Mouse (Mus musculus): ENCODE results near the gene Rmi2. TPM values are rescaled to one million over a fixed set of nuclear protein-coding genes. Genes with fewer than 3 reads are reported as not detected.
"Not testable (repeated sequence)": the region's sequence is repeated elsewhere in the genome, so short reads cannot be mapped to it uniquely, and the experiment has no call there.

The Rmi2 gene
- polyA plus RNA-seq, 1 experiment from 2014 or later: 0.46 TPM

DNA sequence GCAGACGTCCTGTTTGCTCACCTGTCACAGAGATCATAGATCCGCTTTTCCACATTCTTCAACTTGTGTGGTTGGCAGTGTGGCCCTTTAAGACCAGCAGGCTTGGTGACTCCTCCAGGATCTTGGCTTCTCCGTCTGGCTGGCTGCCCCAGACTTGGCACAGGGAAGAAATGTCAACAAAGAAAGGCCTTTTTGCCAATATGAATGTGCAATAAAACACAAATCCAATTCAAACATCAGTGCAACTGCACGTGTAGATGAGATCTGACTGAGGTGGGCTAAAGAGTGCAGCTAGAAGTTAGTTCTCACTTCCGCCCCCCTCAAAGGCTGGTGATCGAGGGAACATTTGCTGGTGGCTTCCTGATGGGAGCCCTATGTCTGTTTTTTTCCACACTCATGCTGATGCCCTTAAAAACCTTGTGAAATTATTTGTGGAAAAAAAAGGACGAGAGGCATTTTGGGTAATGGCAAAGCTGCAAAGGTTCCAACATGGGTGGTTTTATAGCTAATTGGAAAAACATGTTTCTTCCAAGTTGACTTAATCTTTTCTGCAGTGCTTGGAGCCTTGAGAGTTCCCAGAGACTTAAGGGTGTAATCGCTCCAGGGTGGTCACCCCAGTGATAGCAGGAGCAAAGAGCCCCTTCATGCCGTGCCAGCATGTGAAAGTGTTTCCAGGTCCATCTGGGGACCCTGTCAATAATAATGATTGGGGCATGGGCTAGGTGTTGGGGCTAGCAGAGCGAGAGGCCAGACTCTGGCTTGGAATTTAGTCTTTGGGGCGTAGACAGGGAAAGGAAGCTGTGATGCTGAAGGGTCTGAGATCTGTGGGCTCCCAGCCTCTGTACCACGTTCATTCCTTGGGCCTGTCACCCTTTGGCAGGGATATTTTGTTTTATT, 15.4 kb downstream of the Rmi2 start:
- H3K9ac ChIP-seq (replicated peaks; ENCODE audit: low read length): no peak overlapping the region
- DNase-seq (no peak), ATAC-seq (ENCODE audit: low FRiP score, low TSS enrichment) (no peak)
- no peaks in the 10 kb centered on the region for H3K9me3 ChIP-seq (ENCODE audit: control insufficient read depth, low read length)
- H3K4me3 ChIP-seq (replicated peaks; ENCODE audit: low read depth, low read length): no peak overlapping the region
- H3K4me1 ChIP-seq (ENCODE audit: control insufficient read depth, insufficient read depth, low read length): no peaks in the 10 kb centered on the region
- H3K27ac ChIP-seq (replicated peaks; ENCODE audit: low read depth, low read length): no peak overlapping the region
- no peaks in the 10 kb centered on the region for H3K36me3 ChIP-seq (ENCODE audit: control insufficient read depth, insufficient read depth, low read length)
- WGBS: 80% methylated on average over 12 of the region's 12 CpGs
- no peaks in the 10 kb centered on the region for H3K27me3 ChIP-seq (ENCODE audit: control insufficient read depth, insufficient read depth, low read length)
- H3K4me2 ChIP-seq (ENCODE audit: low read length): no peak overlapping the region

DNA sequence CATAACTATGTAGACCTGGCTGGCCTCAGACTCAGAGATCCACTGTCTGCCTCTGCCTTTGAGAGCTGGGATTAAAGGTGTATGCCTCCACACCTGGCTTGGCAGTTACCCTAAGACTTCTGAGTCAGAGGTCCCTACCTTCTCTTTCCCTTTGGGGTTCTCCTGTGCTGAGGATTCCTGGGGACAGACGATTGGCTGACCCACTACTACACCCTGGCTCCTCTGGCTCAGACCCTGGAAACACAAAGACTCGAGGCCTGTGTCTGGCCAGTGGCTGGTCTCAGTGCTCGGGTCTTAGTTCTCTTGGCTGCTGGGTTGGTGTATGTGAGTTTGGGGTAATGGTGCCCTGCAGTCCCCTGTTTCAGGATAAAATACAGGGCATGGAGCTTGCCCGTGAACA, 16.0 kb downstream of the Rmi2 start:
- Histone ChIP-seq H3K36me3 (ENCODE audit: control insufficient read depth, insufficient read depth, low read length) (no peaks in the 10 kb centered on the region), H3K27ac (replicated peaks; ENCODE audit: low read depth, low read length) (no peak overlapping the region), H3K9me3 (ENCODE audit: control insufficient read depth, low read length) (no peaks in the 10 kb centered on the region), H3K4me3 (replicated peaks; ENCODE audit: low read depth, low read length) (no peak overlapping the region), H3K4me1 (ENCODE audit: control insufficient read depth, insufficient read depth, low read length) (no peaks in the 10 kb centered on the region), H3K27me3 (ENCODE audit: control insufficient read depth, insufficient read depth, low read length) (no peaks in the 10 kb centered on the region), H3K4me2 (ENCODE audit: low read length) (no peak overlapping the region), H3K9ac (replicated peaks; ENCODE audit: low read length) (no peak overlapping the region)
- ATAC-seq (ENCODE audit: low FRiP score, low TSS enrichment) (no peak), DNase-seq (no peak)
- WGBS: 20% methylated on average over 4 of the region's 4 CpGs

DNA sequence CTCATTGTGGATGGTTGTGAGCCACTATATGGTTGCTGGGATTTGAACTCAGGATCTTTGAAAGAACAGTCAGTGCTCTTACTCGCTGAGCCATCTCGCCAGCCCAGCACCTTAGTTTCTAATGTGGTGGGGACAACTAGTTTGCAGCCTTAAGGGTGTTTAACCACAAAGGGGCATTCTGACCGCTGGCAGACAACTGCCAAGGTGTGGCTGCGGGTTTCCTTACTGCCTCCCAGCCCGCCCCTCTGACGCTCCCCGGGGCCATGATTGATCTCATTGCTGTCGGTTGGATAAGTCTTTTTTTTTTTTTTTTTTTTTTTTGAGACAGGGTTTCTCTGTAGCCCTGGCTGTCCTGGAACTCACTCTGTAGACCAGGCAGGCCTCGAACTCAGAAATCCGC, 17.4 kb downstream of the Rmi2 start:
- H3K4me1 ChIP-seq (ENCODE audit: control insufficient read depth, insufficient read depth, low read length); H3K9me3 ChIP-seq (ENCODE audit: control insufficient read depth, low read length); H3K4me2 ChIP-seq (ENCODE audit: low read length); DNase-seq; H3K4me3 ChIP-seq (replicated peaks; ENCODE audit: low read depth, low read length); H3K9ac ChIP-seq (replicated peaks; ENCODE audit: low read length); H3K36me3 ChIP-seq (ENCODE audit: control insufficient read depth, insufficient read depth, low read length); H3K27me3 ChIP-seq (ENCODE audit: control insufficient read depth, insufficient read depth, low read length); ATAC-seq (ENCODE audit: low FRiP score, low TSS enrichment); H3K27ac ChIP-seq (replicated peaks; ENCODE audit: low read depth, low read length): not testable (repeated sequence)
- WGBS: 94% methylated on average over 10 of the region's 10 CpGs

DNA sequence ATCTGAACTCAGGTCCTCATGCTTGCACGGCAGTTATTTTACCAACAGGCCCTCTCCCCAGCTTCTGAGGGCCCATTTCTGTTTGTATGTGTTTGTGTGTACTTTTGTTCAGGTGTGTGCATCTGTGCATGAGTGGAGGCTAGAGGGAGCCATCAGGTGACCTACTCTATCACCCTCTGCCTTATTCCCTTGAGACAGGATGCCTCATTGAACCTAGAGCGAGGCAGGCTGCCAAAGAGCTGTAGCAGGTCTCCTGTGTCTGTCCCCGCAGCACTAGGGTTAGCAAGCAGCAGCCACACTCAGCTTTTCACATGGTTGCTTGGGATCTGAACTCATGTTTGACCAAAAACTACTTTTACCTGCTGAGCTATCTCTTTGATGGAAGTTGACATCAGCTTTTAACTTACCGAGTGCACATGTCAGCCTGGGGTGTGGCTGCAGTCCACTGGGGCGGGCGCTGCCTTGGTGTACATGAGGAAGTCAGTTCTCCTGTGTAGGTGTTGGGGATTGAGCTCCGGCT, 24.9 kb downstream of the Rmi2 start:
- 96% methylated on average over 7 of the region's 7 CpGs for WGBS
- H3K4me3 ChIP-seq (replicated peaks; ENCODE audit: low read depth, low read length): no peak overlapping the region
- no peak overlapping the region for H3K9ac ChIP-seq (replicated peaks; ENCODE audit: low read length)
- no peak overlapping the region for H3K4me2 ChIP-seq (ENCODE audit: low read length)
- no peaks in the 10 kb centered on the region for H3K9me3 ChIP-seq (ENCODE audit: control insufficient read depth, low read length)
- H3K36me3 ChIP-seq (ENCODE audit: control insufficient read depth, insufficient read depth, low read length): no peaks in the 10 kb centered on the region
- no peak overlapping the region for H3K27ac ChIP-seq (replicated peaks; ENCODE audit: low read depth, low read length)
- no peak for ATAC-seq (ENCODE audit: low FRiP score, low TSS enrichment)
- H3K27me3 ChIP-seq (ENCODE audit: control insufficient read depth, insufficient read depth, low read length): no peaks in the 10 kb centered on the region
- no peak for DNase-seq
- H3K4me1 ChIP-seq (ENCODE audit: control insufficient read depth, insufficient read depth, low read length): no peaks in the 10 kb centered on the region

DNA sequence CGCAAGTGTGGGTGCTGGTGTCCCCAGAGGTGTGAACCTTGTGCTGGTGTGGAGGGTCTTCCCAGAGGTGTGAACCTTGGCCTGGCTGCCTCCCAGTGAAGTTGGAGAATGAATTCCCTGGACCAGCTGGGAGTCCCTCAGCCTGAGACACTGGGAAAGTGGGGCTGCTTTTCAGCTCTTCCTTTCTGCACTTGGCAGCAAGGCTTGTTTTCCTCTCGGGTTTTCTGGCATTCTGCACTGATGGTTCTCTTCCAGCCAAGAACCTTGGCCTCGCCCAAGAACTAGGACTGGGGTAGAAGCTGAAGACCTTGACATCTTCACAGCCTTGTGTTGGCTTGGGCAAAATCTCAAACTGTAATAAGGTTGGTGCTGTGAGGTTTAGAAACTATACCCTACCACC, 26.5 kb downstream of the Rmi2 start:
- H3K36me3 ChIP-seq (ENCODE audit: control insufficient read depth, insufficient read depth, low read length): no peaks in the 10 kb centered on the region
- WGBS: 82% methylated on average over 3 of the region's 3 CpGs
- H3K9ac ChIP-seq (replicated peaks; ENCODE audit: low read length): no peak overlapping the region
- H3K9me3 ChIP-seq (ENCODE audit: control insufficient read depth, low read length): no peaks in the 10 kb centered on the region
- H3K4me1 ChIP-seq (ENCODE audit: control insufficient read depth, insufficient read depth, low read length): no peaks in the 10 kb centered on the region
- H3K27ac ChIP-seq (replicated peaks; ENCODE audit: low read depth, low read length): no peak overlapping the region
- no peaks in the 10 kb centered on the region for H3K27me3 ChIP-seq (ENCODE audit: control insufficient read depth, insufficient read depth, low read length)
- ATAC-seq (ENCODE audit: low FRiP score, low TSS enrichment): no peak
- no peak overlapping the region for H3K4me2 ChIP-seq (ENCODE audit: low read length)
- H3K4me3 ChIP-seq (replicated peaks; ENCODE audit: low read depth, low read length): no peak overlapping the region
- no peak for DNase-seq

DNA sequence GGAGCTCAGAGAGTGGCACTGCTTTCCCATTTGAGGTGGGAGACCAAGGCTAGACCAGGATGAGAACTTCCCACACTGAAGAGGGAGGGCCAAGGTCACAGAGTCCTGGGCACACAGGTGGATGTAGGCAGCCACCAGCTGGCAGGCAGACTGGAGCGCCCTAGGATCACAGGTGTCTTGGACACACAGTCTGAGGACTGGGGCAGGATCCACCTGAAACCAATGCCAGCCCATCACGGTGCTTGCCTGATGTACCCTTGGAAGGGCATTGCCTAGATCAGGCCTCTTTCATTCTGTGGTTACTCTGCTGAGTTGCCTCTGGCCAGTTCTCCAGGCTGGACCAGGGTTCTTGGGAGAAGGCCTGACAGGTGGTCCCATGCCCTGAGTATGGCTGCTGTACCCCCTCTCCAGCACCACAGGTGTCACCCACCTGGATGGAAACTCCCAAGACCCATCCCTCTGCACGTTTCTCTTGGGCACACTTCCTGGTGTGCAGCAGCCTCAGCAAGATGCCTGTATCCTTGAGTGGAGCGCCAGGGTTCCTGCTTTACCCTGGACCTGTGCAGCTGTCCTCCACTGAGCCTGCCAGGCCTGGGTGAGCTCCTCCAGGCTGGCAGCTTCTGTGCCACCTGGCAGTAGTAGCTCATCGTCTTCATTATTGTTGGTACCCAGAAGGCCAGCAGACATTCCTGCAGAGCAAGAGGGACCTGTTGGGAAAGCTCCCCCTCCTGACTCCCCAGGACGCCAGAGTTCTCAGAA, 30.2 kb downstream of the Rmi2 start:
- H3K27me3 ChIP-seq (ENCODE audit: control insufficient read depth, insufficient read depth, low read length): no peaks in the 10 kb centered on the region
- no peaks in the 10 kb centered on the region for H3K9me3 ChIP-seq (ENCODE audit: control insufficient read depth, low read length)
- H3K4me3 ChIP-seq (replicated peaks; ENCODE audit: low read depth, low read length): no peak overlapping the region
- no peak overlapping the region for H3K9ac ChIP-seq (replicated peaks; ENCODE audit: low read length)
- no peak for ATAC-seq (ENCODE audit: low FRiP score, low TSS enrichment)
- H3K27ac ChIP-seq (replicated peaks; ENCODE audit: low read depth, low read length): no peak overlapping the region
- DNase-seq: no peak
- H3K36me3 ChIP-seq (ENCODE audit: control insufficient read depth, insufficient read depth, low read length): no peaks in the 10 kb centered on the region
- no peak overlapping the region for H3K4me2 ChIP-seq (ENCODE audit: low read length)
- WGBS: 82% methylated on average over 6 of the region's 6 CpGs
- H3K4me1 ChIP-seq (ENCODE audit: control insufficient read depth, insufficient read depth, low read length): no peaks in the 10 kb centered on the region

DNA sequence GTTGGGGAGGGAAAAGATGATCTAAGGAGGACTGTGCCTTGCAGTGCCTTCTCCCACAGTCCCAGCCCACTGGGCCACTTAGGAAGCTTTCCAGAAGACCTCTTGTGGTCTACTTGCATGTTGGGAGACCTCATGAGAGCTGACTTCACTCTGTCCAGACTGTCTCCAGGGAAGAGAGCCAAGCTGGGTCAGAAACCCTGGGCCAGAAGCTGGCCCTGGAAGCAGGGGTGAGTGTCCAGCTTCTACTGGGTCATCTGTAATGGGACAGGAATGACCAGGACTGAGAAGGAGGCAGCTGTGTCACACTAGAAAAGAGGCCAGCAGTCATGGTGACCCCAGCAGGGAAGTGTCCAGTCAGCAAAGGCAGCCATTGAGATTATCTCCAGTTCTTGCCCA, 30.7 kb downstream of the Rmi2 start:
- H3K36me3 ChIP-seq (ENCODE audit: control insufficient read depth, insufficient read depth, low read length): no peaks in the 10 kb centered on the region
- H3K4me3 ChIP-seq (replicated peaks; ENCODE audit: low read depth, low read length): no peak overlapping the region
- no peak overlapping the region for H3K4me2 ChIP-seq (ENCODE audit: low read length)
- ATAC-seq (ENCODE audit: low FRiP score, low TSS enrichment): no peak
- H3K27me3 ChIP-seq (ENCODE audit: control insufficient read depth, insufficient read depth, low read length): no peaks in the 10 kb centered on the region
- H3K9me3 ChIP-seq (ENCODE audit: control insufficient read depth, low read length): no peaks in the 10 kb centered on the region
- no peak for DNase-seq
- no peaks in the 10 kb centered on the region for H3K4me1 ChIP-seq (ENCODE audit: control insufficient read depth, insufficient read depth, low read length)
- no peak overlapping the region for H3K27ac ChIP-seq (replicated peaks; ENCODE audit: low read depth, low read length)
- no peak overlapping the region for H3K9ac ChIP-seq (replicated peaks; ENCODE audit: low read length)

DNA sequence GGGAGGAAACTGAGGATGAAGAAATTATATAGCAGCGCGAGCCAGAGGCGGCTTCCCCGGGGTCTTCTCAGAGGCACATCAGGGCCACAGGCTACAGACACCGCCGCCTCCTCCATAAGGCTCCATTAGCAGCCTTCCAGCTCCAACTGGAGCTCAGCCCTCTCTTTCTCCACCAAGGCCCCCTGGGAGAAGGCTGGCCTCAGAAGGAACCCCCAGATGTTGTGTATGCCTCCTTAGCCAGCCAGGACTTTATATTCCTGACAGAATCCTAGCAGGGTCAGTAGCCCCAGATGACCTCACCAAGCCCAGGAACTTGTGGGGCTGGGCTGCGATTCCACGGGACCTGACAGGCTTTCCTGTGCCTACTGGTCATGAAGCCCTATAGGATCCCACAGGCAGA, 32.0 kb downstream of the Rmi2 start:
- Histone ChIP-seq H3K27me3 (ENCODE audit: control insufficient read depth, insufficient read depth, low read length) (no peaks in the 10 kb centered on the region), H3K36me3 (ENCODE audit: control insufficient read depth, insufficient read depth, low read length) (no peaks in the 10 kb centered on the region), H3K4me2 (ENCODE audit: low read length) (no peak overlapping the region), H3K27ac (replicated peaks; ENCODE audit: low read depth, low read length) (no peak overlapping the region), H3K4me3 (replicated peaks; ENCODE audit: low read depth, low read length) (no peak overlapping the region), H3K4me1 (ENCODE audit: control insufficient read depth, insufficient read depth, low read length) (no peaks in the 10 kb centered on the region), H3K9ac (replicated peaks; ENCODE audit: low read length) (no peak overlapping the region), H3K9me3 (ENCODE audit: control insufficient read depth, low read length) (no peaks in the 10 kb centered on the region)
- ATAC-seq (ENCODE audit: low FRiP score, low TSS enrichment): no peak
- WGBS: 89% methylated on average over 8 of the region's 8 CpGs
- no peak for DNase-seq

Data from midbrain, embryonic 14.5 days (tissue).